Mouse (Mus musculus) ovary, postnatal 10 days (tissue): Measurements from ENCODE around the gene Sel1l2.

Source experiments
- DNase-seq: peaks from one replicate; pipeline ENCODE4 v3.0.0; 2022; ENCODE audit warnings: low spot score

Gene Sel1l2

DNA sequence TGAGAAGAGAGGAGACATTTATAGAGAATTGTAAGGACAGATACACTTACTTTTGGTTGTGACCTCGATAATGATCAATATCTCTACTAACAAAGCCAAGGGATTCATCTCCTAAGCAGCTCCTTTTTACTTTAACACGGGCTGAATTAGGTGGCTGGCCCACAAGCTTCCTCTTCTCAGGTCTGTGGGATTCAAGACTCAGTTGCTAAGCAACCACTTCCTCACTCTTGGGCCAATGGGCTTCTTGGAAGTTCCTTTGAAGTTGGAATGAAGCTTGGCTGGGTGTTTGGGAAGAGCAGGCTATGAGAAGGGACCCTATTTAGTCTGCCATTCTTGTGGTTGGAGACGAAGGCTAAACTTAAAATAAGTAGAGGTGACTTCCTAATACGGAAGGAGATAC lies at the start of gene Sel1l2:
Sel1l2 (minus strand) TSS at position 182 of the 400 bp plus-strand sequence.
- DNase-seq: no peak

DNA sequence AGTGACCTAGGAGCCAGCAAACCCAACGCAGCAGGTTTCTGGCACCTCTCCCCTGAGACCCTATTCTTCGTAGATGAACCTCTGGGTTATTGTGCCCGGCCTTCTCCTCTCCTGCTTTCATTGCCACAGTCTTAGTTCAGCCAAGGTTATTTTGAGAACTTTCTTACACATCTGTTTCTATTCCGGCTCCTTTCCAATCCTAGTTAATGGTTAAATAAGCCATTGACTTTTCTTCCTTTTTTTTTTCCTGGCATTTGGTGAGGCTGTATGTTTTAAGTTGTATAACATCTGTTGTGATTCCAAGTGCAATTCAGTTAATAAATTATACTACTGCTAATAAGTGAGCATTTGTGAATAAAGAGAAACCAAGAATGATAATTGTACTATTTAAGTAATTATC lies 49.6 kb upstream of the Sel1l2 start:
- DNase-seq: no peak

DNA sequence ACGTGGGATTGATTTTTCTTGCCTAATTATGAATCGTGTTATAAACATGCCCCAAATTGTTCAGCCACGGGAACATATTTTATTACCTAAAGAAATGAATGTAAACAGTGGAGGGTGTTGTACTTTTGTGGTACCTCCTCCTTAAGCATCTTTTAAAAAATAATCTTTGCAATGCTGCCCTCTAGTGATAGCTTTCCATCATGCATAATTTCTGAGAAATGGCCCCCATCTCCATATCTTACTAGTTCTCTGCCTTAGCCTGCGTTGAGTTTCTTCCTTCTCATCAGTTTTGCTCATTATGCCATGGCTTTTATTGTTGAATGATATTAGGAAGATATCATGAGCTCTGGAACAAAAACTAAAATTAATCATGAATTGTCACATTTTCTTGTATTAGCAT lies 37.8 kb upstream of the Sel1l2 start:
- DNase-seq: no peak

DNA sequence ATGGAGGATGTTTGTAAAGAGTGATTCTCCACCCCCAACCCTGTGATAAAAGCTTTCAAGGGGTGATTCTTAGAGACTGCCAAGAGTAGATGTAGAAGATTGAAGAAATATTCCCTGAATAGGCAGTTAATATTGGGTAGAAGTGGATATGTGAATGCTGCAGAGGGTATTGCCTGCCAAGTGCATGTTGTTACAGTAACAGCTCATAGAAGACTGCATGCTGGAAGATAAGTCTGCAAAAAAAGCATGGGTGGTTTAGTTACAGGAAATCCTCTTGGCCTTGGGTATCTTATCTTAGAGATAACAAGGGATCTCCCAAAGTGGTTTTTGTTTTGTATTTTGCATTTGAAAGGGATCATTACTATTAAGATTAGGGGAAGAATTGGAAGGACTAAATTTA lies 36.3 kb upstream of the Sel1l2 start:
- DNase-seq: no peak

DNA sequence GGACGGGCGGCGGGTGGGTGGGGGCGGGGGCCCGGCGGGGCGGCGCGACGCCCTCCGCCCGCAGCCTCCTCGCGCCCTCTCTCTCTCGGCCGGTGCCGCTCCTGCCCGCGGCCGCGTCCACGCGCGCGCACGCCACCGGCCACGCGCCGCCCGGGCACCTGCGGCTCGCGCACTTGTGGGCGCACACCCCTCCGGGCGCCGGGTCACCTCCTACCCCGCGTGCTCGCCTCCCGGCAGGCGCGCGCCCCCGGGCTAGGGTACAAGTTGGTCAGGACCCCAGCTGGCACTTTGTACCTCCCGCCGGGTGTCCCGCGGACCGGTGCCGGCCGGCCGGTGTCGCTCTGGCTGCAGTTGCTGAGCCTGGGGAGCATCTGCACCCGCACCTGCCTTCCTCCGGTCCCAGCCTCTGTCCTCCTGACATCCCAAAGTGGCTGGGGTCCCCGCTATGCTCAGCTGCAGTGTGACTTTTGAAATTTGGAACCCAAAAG lies 6.3 kb upstream of the Sel1l2 start:
- DNase-seq: no peak

DNA sequence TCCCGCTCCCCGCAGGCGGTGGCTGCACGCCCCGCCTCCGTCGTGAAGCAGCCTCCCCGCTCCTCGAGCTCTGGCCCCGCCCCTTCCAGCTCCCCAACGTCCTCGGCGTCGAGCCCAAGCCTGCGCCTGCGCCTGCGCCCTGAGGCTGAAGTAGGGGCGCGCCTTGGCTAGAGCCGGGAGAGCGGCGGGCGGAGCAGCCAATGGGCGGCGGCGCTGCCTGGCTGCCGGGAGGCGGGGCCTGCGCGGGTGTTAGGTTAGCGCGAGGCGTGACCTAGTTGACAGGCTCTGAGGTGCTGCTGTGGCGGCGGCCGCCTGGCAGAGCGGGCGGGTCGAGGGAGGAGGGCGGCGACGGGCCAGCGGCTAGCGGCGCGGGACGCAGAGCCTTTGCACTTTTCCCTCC lies 5.7 kb upstream of the Sel1l2 start, which contains the start of gene Macrod2:
Macrod2 (plus strand) TSS at position 131 of the 400 bp plus-strand sequence.
- DNase-seq: peak; percentile 94

DNA sequence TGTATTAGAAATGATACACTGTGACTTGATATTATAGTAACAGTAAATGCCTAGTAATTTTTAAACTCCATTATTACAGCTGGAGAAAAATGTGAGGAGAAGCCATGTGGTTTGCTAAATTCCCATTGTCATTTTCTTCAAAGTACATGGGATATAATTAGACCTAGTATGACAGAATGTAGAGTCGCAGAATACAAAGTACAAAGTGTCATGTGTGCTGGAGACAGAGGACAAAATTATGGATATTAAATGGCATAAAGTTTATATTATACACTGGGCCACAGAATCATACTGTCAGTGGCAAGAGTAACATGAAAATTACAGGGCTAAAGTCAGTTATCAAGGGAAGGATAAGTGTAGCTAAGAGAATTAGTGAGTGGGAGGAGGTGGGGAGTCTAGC lies 24.7 kb downstream of the Sel1l2 start:
- DNase-seq: no peak

DNA sequence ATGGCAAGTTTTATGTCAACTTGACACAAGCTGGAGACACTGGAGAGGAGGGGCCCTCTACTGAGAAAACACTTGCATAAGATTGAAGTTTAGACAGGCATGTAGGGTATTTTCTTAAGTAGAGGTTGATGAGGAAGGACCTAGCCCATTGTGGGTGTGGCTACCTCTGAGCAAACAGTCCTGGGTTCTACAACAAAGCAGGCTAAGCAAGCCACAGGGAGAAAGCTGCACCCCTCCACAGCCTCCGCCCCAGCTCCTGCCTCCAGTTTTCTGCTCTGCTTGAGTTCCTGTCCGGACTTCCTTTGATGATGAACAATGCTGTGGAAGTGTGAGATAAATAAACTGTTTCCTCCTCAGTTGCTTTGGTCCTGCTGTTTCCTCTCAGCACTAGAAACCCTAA lies 29.6 kb downstream of the Sel1l2 start:
- DNase-seq: no peak

DNA sequence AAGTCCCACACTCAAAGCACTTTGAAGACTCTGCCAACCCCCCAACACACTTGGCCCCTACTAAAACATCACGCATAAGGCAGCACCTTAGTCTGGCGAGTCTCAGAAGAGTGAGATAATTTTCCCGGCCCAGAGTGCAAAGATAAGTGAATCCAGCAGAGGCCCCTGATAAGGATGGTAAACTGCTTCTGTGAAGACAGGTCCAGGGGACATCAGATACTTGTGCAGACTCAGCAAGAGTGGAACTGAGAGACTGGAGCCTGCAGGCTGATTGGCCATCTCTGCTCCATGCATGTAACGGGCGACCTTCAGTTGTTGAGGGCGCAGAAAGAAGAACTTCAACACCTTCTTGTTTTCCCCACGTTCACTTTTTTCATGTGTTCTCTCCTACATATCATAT lies 47.1 kb downstream of the Sel1l2 start:
- DNase-seq: no peak

DNA sequence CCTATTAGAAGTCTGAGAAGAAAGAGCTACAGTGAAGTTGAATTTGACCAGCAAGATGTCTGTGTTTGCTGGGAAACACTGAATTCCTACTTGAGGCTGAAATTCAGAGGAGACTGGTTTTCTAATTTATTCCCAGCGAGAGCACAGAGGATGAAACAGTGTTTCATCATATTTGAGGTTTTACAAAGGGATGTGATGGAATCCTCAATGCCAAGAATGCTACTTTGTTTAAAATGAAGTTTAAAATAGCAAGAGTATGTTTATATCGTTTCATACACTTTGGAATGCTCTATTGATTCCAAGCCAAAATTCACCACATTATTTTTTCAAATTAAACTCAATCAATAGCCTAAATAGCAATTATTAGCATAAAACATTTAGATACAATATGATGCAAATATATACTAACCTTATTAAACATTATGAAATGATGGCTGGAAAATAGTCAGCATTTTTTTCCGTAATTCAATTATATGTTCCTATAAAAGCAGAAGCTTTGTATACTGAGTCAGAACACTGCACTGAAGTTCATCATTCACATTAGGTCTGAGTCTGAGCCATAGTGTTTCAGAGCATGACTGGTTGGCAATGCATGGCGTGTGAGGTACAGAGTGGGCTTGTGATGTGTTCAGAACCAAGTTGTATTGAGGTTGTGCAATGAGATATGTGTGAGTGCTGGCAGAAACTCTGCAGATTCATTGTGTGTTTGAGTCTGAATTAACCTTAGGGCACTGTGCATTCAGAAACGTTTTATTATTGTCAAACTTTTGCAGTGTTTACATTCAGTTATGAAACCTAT lies 58.8 kb downstream of the Sel1l2 start:
- DNase-seq: no peak

DNA sequence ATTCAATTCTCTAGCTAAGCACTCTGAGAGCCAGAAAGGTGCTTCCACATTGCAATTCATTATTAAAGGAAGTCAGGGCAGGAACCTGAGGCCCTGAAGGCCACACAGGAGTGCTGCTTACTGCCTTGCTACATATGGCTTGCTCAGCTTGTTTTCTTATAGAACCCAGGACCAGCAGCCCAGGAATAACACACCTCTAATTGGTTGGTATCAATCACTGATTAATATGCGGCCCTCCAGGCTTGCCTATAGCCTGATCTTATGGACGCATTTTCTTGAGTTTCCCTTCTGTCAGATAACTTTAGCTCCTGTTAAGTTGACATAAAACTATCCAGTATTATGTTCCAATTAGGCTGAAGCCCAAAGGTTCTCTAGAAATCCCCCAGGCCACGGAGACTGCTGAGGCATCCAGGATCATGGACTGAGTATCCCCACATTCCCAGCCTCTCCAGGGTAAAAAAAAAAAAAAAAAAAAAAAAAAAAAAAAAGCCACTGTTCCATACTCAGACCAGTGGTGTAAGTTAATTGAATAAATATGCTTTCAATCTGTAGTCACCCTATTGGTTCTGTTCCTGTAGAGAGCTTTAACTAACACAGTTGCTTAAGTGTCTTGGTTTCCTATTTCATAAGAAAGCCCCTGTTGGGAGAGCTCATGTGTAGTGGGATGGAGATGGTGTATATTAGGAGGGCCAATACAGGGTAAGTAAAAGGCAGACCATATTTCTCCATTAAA lies 86.4 kb downstream of the Sel1l2 start:
- no peak for DNase-seq

DNA sequence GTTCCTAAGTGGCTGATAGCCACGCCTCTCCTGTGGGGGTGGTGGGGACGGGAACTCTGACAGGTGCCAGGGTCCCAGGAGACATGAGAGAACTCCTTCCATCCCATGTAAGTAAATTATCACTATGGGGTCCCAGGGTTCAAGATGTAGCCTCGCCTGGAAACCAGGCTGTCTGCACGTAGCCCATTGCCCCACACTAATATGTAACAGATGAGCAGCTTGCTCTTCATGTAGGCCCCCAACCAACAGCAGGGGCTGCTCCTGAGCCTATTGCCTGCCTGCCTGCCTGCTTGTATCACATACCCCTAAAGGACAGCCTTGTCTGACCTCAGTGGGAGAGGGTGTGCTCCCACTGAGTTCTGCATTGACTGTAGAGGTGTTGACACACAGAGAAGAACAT lies 92.4 kb downstream of the Sel1l2 start:
- DNase-seq: no peak

DNA sequence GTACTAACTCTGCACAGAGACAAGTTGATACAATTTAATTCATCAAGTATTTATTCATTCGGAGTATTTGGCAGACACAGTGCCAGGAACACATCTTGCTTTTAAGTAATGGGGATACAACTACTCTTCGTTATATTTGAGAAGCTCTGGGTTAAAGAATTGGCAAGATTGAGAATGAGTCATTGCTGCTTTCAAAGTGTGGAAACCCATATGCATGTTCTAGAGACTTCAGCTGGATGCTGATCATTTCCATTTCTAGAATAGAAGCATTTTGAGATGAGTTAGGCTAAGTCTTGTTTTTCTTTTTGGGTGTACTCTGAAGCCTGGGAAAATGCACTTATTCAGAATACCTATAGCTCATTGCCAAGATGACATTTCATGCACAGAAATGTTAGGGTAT lies 95.7 kb downstream of the Sel1l2 start:
- DNase-seq: no peak

DNA sequence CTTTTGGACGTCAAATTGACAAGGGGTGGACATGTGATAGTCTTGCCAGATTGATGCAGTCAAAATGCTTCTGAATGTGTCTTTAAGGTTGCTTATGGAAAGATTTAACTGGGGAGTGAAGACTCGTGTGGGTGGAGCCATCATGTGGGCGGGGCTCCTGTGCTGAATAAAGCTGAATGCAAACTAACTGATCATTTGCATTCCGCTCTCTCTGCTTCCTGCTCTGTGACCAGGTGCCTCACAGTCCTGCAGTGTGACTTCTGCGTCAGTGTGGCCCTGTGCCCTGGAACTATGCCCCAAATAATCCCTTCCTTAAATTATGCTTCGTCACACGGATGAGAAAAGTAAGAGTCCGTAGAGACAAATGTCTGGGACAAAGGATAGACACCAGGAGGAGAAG lies 108.7 kb downstream of the Sel1l2 start:
- no peak for DNase-seq

DNA sequence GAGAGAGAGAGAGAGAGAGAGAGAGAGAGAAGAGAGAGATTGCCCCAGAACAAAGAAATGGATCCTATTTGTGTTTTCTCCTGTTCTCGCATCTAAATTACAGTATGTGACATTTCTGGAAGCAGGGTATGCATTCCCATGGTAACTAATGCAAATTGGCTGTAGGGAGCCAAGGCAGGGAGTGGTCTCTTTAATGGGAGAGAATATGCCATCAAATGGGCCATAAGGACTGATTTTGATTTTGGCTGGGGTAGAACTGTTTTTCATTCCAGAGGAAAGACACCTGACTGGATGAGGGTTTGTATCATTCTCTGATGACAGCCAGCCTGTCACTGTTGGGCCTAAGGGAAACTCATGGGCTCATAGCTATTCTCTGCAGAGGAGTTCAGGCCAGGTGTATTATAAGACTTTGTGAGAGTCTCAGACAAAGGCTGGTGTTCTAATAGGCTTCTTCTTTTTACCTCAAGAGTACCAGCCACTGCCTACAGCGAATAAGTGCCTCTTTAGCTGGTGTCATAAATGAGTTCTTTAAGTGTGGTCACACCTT lies 133.8 kb downstream of the Sel1l2 start:
- DNase-seq: no peak

DNA sequence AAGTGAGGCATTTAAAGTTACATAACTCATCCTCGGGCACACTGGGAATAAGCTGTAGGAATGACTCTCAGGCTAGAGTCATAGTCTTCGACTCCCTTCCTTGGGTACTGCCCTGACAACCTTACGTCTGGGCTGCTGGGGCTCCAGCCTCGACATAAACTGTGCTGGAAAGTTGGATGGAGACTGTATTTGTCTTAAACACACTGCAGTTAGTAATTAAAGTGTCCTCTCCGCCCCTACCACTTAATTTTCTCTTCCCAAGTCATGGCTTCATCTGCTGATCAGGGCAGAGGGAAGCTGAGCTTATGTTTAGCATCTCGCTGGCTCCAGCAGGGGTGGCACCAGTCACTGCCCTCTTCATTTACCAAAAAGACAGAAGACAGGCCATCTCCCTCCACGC lies 135.2 kb downstream of the Sel1l2 start:
- DNase-seq: no peak

DNA sequence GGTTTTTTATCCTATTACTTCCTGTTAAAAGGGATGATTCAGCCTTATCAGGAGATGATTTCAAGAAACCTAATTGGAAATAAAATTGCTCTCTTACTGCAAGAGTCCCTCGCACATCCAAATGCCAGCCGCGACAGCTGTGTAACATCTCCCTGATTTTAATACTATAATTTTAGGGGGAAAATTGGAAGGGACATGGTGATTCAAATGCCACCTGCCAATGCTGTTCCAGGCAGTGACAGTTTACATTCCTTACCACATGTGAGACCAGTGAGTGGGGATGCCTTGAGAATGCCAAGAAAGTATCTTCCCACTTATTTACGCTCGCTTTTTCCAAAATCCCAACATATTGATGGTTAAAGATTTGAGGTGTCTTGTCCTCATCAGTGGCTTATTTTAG lies 146.4 kb downstream of the Sel1l2 start:
- no peak for DNase-seq

DNA sequence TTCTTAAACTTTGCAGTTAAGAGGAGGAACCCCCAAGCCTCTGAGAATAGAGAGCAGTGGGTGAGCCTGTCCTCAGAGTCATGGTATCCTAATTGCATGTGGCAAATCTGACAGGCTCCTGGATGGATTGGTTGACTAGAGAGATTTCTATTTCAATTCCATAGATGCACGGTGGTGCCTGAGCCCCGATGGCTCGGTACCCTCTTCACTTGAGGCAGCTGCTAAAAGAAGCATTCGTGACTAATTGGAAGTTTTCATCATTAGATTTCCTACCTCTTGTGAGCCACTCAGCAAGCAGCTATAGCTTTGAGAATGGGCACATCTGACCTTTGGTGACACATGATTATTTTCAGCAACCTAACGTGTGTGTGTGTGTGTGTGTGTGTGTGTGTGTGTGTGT lies 147.1 kb downstream of the Sel1l2 start:
- DNase-seq: no peak

DNA sequence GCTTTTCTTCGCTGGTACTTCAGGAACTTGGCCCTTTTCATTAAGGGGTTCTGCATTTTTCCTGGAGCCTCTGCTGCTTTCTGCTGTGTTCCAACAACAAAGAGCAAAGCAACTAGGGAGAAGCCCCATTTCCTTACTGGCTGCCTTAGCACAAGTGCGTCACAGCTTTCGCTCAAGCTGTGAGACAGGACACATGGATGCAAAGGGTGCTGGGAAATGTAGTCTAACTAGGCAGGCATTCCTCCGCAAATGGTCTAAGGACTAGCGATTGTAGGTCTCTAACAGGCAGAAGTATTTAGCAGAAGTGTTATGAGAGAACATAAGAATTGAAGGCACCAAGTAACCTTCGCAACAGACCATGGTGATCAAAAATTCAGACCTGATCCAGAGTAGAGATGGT lies 152.3 kb downstream of the Sel1l2 start:
- no peak for DNase-seq

DNA sequence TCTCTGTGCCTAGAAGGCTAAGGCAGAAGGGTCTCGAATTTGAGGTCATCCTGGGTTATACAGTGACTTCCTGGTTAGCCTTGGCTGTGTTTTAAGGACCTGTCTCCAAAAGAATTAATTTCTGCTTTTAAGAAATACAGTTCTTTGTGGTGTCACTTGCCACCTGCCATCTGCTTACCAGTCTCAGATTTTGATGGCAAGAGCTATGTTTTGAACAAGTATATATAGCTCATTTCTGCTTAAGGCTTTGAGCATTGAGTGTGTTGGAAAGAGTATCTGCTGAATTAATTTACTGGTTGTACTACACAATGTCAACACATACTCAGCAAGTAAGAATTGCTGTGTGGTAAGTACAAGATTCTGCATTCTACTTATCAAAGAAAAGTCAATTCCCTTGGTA lies 159.2 kb downstream of the Sel1l2 start:
- DNase-seq: no peak

DNA sequence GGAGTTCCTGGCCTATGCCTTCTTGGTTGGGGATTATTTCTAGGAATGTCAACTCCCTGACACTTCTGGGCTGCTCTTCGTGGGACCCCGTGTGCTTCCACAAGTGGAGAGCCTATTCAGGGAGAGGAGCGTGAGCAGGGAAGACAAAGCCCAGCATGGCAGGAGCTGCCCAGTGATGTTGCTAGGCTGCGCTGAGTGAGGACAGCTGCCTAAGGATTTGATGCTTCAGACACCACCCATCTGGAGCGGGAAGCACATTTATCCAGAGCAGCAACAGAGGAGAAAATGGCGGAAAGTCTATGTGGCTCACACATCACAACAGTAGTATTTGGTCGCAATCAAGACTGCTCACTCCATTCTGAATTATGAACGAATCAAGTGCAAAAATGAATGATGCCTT lies 169.2 kb downstream of the Sel1l2 start:
- DNase-seq: no peak

DNA sequence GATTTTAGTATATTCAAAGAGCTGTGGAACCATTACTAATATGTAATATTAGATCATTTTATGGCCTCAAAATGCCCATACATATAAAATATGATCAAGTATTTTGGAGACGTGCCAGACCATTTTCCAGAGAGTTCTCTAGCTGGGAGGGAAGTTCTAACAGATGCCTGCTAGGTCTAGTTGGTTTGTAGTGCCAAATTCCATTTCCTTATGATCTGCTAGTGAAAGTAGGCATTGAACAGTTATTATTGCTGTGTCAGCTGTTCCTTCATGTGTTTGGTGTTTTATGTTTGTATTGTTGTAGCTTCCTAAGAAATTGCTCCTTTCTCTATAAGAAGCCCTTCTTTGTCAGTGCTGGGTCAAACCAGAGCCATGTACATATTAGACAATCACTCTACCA lies 173.5 kb downstream of the Sel1l2 start:
- DNase-seq: no peak

DNA sequence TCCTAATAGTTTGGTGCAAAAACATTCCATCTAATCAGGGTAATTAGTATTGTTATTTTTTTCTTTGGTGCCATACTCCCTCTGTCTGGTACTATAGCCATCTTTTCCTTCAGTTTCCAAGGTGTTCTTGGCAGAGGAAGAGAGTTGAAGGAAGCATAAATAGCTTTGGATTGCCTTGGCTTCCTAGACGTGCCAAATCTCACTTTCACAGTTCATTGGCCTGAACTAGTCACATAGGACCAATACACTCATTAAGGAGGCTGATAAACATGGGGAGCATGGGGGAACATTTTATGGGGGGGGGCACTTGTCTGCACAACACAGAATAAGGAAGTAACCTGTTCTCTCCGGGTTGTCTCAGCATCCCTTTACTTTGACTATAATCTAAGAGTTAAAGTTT lies 174.1 kb downstream of the Sel1l2 start:
- no peak for DNase-seq
